Mouse (Mus musculus): ENCODE data around the gene Cdkn1b.

DNA sequence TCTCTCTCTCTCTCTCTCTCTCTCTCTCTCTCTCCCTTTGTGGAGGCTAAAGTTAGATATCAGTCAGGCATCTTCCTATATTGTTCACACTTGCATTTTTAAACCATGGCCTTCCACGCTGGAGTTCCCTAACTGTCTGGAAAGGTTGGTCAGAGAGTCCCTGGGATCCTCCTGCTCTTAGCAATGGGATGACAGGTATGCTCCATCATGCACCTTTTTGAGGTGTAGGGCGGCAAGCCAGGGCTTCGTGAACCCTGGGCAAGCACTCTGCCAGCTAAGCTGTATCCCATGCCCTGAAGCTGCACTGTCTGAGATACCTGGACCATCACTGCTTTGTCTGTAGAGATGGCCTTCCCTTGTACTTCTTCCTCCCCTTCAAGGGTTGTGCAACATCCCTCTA lies 29.0 kb downstream of the Cdkn1b start:
- TF ChIP-seq CTCF (IDR thresholded peaks at IDR 0.05; ENCODE audit: low read depth, low read length) (no peak), POLR2A (IDR thresholded peaks at IDR 0.05; ENCODE audit: borderline replicate concordance, low read depth, low read length) (no peak)

Data from bone marrow macrophage, adult 2 months (primary cell).